Mouse (Mus musculus): ENCODE measurements at regions not wholly inside any gene's neighbourhood (a gene's known extent, or its start where the extent isn't known, plus 50 kb on each side); places are given as distances from the start of the nearest gene placed in this dataset.

GRCm38 (mm10) chr14:71672481-71672880 is 819.2 kb downstream of the Gm9195 start:
- TF ChIP-seq EP300 (IDR thresholded peaks at IDR 0.05) (no peak), CTCF (IDR thresholded peaks at IDR 0.05) (no peak)

Measured in lung, postnatal 0 days (tissue).